Mouse (Mus musculus): ENCODE data around the gene Pip5k1c. TPM values are rescaled to one million over a fixed set of nuclear protein-coding genes. Genes with fewer than 3 reads are reported as not detected.

Pip5k1c gene
- total RNA-seq, 1 experiment, result 27.3 TPM

DNA sequence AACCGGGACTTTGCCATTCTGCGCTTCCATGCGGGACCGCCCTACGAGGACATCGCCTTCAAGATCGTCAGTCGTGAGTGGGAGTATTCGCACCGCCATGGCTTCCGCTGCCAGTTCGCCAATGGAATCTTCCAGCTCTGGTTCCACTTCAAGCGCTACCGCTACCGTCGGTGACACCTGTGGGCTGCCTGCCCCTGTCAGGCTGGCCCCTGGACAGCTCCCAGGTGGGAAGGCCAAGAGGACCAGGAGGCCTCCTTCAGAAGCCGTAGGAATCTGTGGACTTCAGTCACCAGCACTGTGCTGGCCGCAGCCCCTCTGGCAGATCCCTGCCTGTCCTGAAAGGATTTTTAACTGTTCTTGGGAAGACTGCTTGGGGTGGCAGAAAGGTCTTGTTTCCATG, 33.0 kb downstream of the Pip5k1c start:
- no peak overlapping the region for H3K9ac ChIP-seq (ENCODE audit: insufficient read depth, low read depth, low read length, poor library complexity, severe bottlenecking)
- no peak for DNase-seq (ENCODE audit: low read depth, low spot score)
- H3K36me3 ChIP-seq (ENCODE audit: control insufficient read depth, insufficient read depth, low read length, poor library complexity, severe bottlenecking), result peaks cover 51% of the 10 kb centered on the region
- peaks cover 5 to 25% of the 10 kb centered on the region in 2 experiments; a peak in 3 of 4 replicates for H3K4me1 ChIP-seq (ENCODE audit: control insufficient read depth in 2 of 2, insufficient read depth in 2 of 2, low read length in 2 of 2, poor library complexity in 1 of 2)
- in situ Hi-C loops (cut with MboI; ENCODE audit: low sequenced_read_pairs in 2 of 2, unreplicated experiment in 2 of 2), result no loop called here
- H3K4me3 ChIP-seq (ENCODE audit: insufficient read depth in 1 of 2, low read depth in 1 of 2, low read length in 2 of 2, poor library complexity in 1 of 2, severe bottlenecking in 1 of 2), result no peak overlapping the region; a peak in 1 of 4 replicates
- no peak for TF ChIP-seq ZC3H11A (IDR thresholded peaks at IDR 0.05; ENCODE audit: borderline replicate concordance, low read depth, low read length)
- TF ChIP-seq MAFK (IDR thresholded peaks at IDR 0.05; ENCODE audit: insufficient read depth, low read depth, low read length), result no peak
- no peak overlapping the region for H3K27ac ChIP-seq (ENCODE audit: insufficient read depth, low read depth, low read length, poor library complexity, severe bottlenecking)
- H3K9me3 ChIP-seq (ENCODE audit: control insufficient read depth, insufficient read depth, low read depth, low read length), result no peaks in the 10 kb centered on the region

- no peak overlapping the region for H3K4me3 ChIP-seq (ENCODE audit: insufficient read depth in 1 of 2, low read depth in 1 of 2, low read length in 2 of 2, poor library complexity in 1 of 2, severe bottlenecking in 1 of 2)
- H3K9ac ChIP-seq (ENCODE audit: insufficient read depth, low read depth, low read length, poor library complexity, severe bottlenecking), result no peak overlapping the region
- DNase-seq (ENCODE audit: low read depth, low spot score), result no peak
- H3K4me1 ChIP-seq (ENCODE audit: control insufficient read depth in 2 of 2, insufficient read depth in 2 of 2, low read length in 2 of 2, poor library complexity in 1 of 2), result peaks cover 5 to 27% of the 10 kb centered on the region in 2 experiments; a peak in 3 of 4 replicates
- TF ChIP-seq ZNF384 (IDR thresholded peaks at IDR 0.05; ENCODE audit: low read depth, low read length) (no peak), CHD2 (IDR thresholded peaks at IDR 0.05; ENCODE audit: low read depth, low read length) (no peak), MAFK (IDR thresholded peaks at IDR 0.05; ENCODE audit: insufficient read depth, low read depth, low read length) (no peak), ZC3H11A (IDR thresholded peaks at IDR 0.05; ENCODE audit: borderline replicate concordance, low read depth, low read length) (no peak), HCFC1 (IDR thresholded peaks at IDR 0.05; ENCODE audit: borderline replicate concordance, insufficient read depth, low read length) (no peak)
- no peaks in the 10 kb centered on the region for H3K9me3 ChIP-seq (ENCODE audit: control insufficient read depth, insufficient read depth, low read depth, low read length)
- in situ Hi-C loops (cut with MboI; ENCODE audit: low sequenced_read_pairs in 2 of 2, unreplicated experiment in 2 of 2), result no loop called here
- H3K27ac ChIP-seq (ENCODE audit: insufficient read depth, low read depth, low read length, poor library complexity, severe bottlenecking), result no peak overlapping the region
- peaks cover 51% of the 10 kb centered on the region for H3K36me3 ChIP-seq (ENCODE audit: control insufficient read depth, insufficient read depth, low read length, poor library complexity, severe bottlenecking)
Measured at GRCm38 (mm10) chr10:81326858-81327257, 34.1 kb downstream of the Pip5k1c start.

GRCm38 (mm10) chr10:81327959-81328358, 35.2 kb downstream of the Pip5k1c start:
- H3K4me1 ChIP-seq (ENCODE audit: control insufficient read depth in 2 of 2, insufficient read depth in 2 of 2, low read length in 2 of 2, poor library complexity in 1 of 2), result peaks cover 5 to 27% of the 10 kb centered on the region in 2 experiments; a peak in 3 of 4 replicates
- H3K9me3 ChIP-seq (ENCODE audit: control insufficient read depth, insufficient read depth, low read depth, low read length), result no peaks in the 10 kb centered on the region
- in situ Hi-C loops (cut with MboI; ENCODE audit: low sequenced_read_pairs in 2 of 2, unreplicated experiment in 2 of 2), result no loop called here
- no peak overlapping the region for H3K27ac ChIP-seq (ENCODE audit: insufficient read depth, low read depth, low read length, poor library complexity, severe bottlenecking)
- TF ChIP-seq ZC3H11A (IDR thresholded peaks at IDR 0.05; ENCODE audit: borderline replicate concordance, low read depth, low read length), result no peak
- TF ChIP-seq HCFC1 (IDR thresholded peaks at IDR 0.05; ENCODE audit: borderline replicate concordance, insufficient read depth, low read length), result no peak
- TF ChIP-seq CHD2 (IDR thresholded peaks at IDR 0.05; ENCODE audit: low read depth, low read length), result no peak
- no peak for TF ChIP-seq MAFK (IDR thresholded peaks at IDR 0.05; ENCODE audit: insufficient read depth, low read depth, low read length)
- no peak for TF ChIP-seq ZNF384 (IDR thresholded peaks at IDR 0.05; ENCODE audit: low read depth, low read length)
- no peak overlapping the region for H3K4me3 ChIP-seq (ENCODE audit: insufficient read depth in 1 of 2, low read depth in 1 of 2, low read length in 2 of 2, poor library complexity in 1 of 2, severe bottlenecking in 1 of 2)
- DNase-seq (ENCODE audit: low read depth, low spot score), result no peak
- no peak overlapping the region for H3K9ac ChIP-seq (ENCODE audit: insufficient read depth, low read depth, low read length, poor library complexity, severe bottlenecking)
- peaks cover 44% of the 10 kb centered on the region for H3K36me3 ChIP-seq (ENCODE audit: control insufficient read depth, insufficient read depth, low read length, poor library complexity, severe bottlenecking)

- no peak within 1 kb of the TSS for H3K4me3 ChIP-seq (ENCODE audit: insufficient read depth in 1 of 2, low read depth in 1 of 2, low read length in 2 of 2, poor library complexity in 1 of 2, severe bottlenecking in 1 of 2)
- DNase-seq (ENCODE audit: low read depth, low spot score), result no peak
- H3K9me3 ChIP-seq (ENCODE audit: control insufficient read depth, insufficient read depth, low read depth, low read length), result no peaks in the 10 kb centered on the region
- peaks cover 5 to 27% of the 10 kb centered on the region in 2 experiments; a peak in 3 of 4 replicates for H3K4me1 ChIP-seq (ENCODE audit: control insufficient read depth in 2 of 2, insufficient read depth in 2 of 2, low read length in 2 of 2, poor library complexity in 1 of 2)
- no peak within 1 kb of the TSS for H3K9ac ChIP-seq (ENCODE audit: insufficient read depth, low read depth, low read length, poor library complexity, severe bottlenecking)
- peaks cover 39% of the 10 kb centered on the region for H3K36me3 ChIP-seq (ENCODE audit: control insufficient read depth, insufficient read depth, low read length, poor library complexity, severe bottlenecking)
- TF ChIP-seq ZNF384 (IDR thresholded peaks at IDR 0.05; ENCODE audit: low read depth, low read length) (no peak), CHD2 (IDR thresholded peaks at IDR 0.05; ENCODE audit: low read depth, low read length) (no peak), MAFK (IDR thresholded peaks at IDR 0.05; ENCODE audit: insufficient read depth, low read depth, low read length) (no peak), HCFC1 (IDR thresholded peaks at IDR 0.05; ENCODE audit: borderline replicate concordance, insufficient read depth, low read length) (no peak), ZC3H11A (IDR thresholded peaks at IDR 0.05; ENCODE audit: borderline replicate concordance, low read depth, low read length) (no peak)
- no peak within 1 kb of the TSS for H3K27ac ChIP-seq (ENCODE audit: insufficient read depth, low read depth, low read length, poor library complexity, severe bottlenecking)
- in situ Hi-C loops (cut with MboI; ENCODE audit: low sequenced_read_pairs in 2 of 2, unreplicated experiment in 2 of 2), result no loop called here
Measured at GRCm38 (mm10) chr10:81328386-81328785, 35.6 kb downstream of the Pip5k1c start, which contains the start of gene Tbxa2r. Gene Tbxa2r, plus strand, starts transcription at chr10:81328731.
